Mouse (Mus musculus): ENCODE measurements around the gene Ubap2.
A peak's percentile ranks its signal among the peaks of the same experiment; 100 is the strongest.

Gene Ubap2

DNA sequence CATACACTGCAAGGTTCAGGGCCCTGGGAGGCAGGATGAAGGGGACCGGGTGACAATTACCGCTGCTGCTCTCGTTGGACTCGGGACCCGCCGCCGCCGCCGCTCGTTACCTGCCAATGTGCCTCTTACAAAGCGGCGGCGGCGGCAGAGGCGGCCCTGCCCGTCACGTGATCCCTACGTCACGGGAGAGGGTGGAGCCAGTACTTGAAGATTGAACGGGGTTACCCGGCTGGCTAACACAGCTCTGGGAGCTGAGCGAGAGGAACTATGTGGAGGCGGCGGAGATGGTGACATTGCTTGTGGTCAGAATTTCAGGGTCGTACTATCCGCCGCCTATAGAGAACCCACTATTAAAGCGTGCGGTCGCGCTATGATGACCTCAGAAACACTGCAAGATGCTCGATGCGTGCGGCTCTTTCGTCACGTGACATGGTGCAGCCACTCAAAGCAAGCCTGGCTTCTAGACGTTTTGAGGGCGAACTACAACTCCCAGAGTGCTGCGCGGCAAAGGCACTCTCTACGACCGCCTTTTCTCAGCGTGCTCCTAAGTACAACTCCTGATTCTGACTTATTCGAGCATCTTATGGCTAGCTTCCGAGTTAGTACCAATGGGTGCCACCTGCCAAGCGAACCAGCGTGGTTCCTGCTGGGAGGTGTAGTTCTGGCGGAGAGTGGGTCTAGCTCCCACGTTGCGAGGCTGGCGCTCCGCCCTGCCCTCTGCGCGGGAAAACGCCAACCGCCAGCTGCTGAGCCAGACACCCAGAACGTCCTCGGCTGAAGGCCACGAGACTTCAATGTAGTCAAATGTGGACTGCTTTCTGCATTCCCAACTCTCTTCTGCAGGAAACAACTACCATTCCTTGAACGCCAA, at the start of gene Ubap2:
TSS of gene Ubap2 (minus strand) at position 165 of the 871 bp plus-strand sequence.
- peak; percentile 98 for DNase-seq (ENCODE audit: low spot score)

DNA sequence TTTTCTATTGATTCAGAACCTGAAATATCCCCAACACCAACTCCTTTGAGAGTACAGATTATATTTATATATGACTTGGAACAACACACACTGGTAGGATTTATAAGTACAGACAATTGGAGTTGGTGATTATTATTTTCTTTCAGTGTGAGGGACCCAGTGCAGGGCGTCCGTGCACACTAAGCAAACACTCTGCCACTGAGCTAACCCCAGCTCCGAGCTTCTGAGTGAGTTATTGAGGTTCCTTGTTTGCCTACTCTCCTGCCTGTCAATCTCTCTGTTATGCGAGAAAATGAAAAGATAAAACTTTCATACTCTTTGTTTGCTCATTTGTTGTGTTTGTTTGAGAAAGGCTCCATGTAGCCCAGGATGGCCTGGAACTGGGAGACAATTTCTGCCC, 46.0 kb upstream of the Ubap2 start:
- DNase-seq (ENCODE audit: low spot score) = no peak

DNA sequence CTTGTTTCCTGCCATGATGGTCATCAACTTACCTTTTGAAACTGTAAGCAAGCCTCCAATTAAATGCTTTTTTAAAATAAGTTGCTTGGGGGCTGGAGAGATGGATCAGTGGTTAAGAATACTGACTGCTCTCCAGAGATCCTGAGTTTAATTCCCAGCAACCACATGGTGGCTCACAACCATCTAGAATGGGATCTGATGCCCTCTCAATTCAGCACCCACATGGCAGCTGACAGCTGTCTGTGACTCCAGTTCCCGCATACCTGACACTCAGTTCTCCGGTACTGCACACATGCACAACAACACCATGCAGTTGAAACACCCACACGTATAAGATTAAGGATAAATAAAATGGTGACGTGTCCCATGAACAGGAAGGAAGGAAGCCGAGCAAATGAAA, 43.3 kb upstream of the Ubap2 start:
- DNase-seq (ENCODE audit: low spot score) = no peak

DNA sequence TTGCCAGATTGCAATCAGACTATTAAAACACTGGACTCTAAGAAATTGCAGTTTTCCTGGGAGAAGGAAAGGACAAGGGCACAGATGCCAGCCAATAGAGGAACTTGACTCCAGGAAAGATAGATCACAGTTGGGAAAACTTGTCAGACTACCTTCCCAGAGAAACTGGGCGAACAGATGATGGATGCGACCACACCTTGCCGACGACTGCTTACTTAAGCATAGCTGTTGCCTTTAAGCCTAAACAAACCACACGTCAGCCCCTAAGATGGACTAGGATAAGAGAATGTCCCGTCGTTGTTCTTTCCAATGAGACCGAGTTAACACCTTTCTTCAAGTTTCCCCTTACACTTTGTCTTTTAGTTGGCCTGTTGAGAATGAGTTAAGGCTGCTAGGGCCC, 40.2 kb upstream of the Ubap2 start:
- DNase-seq (ENCODE audit: low spot score) = no peak

GRCm38 (mm10) chr4:41314141-41315129, 39.5 kb upstream of the Ubap2 start, which contains the start of gene Dcaf12:
Dcaf12 (minus strand) TSS chr4:41314889.
- peak; percentile 96 for DNase-seq (ENCODE audit: low spot score)

GRCm38 (mm10) chr4:41313722-41314121, 38.8 kb upstream of the Ubap2 start:
- peak; percentile 15 for DNase-seq (ENCODE audit: low spot score)

DNA sequence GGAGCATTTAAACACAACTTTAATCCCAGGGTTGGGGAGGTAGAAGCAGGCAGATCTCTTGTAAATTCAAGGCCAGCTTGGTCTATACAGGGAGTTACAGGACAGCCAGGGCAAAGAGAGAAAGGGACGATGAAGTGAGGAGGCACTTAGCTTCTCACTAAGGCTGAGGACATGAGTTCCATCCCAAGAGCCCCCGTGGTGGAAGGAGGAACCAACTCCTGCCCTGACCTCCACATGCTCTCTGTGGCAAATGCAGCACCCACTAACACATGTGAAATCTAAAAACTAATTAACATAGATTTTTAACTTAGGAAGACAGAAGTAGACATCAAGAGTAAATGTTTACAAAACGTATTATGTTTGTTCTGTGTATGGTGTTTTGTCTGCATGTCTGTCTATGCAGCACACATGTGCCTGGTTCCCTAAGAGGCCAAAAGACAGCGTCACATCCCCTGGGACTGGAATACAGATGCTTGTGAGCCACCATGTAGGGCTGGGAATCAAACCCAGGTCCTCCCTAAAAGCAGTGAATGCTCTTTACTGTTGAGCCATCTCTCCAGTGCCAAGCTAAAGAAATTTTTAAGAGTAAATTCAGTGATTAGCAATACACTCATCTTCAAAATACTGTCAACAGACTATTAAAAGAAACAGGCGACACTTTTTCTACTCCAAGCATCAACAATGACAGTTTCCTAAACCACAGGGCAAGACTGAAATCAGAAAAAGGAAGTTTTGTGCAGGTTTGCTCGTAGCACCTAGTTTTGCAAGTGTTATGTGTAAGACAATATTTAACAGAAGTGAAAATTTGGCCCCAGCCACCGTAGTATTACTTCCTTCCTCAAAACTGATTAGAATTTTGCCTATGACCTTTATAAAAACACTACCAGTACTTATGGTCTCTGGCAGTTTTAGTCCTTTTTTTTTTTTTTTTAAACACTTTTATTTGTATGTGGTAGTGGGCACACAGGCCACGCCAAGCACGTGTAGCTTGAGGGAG, 35.9 kb upstream of the Ubap2 start:
- no peak for DNase-seq (ENCODE audit: low spot score)

- DNase-seq (ENCODE audit: low spot score) = no peak
Observed at GRCm38 (mm10) chr4:41307406-41307805, 32.5 kb upstream of the Ubap2 start.

- no peak for DNase-seq (ENCODE audit: low spot score)
Observed at GRCm38 (mm10) chr4:41304302-41304701, 29.4 kb upstream of the Ubap2 start.

DNA sequence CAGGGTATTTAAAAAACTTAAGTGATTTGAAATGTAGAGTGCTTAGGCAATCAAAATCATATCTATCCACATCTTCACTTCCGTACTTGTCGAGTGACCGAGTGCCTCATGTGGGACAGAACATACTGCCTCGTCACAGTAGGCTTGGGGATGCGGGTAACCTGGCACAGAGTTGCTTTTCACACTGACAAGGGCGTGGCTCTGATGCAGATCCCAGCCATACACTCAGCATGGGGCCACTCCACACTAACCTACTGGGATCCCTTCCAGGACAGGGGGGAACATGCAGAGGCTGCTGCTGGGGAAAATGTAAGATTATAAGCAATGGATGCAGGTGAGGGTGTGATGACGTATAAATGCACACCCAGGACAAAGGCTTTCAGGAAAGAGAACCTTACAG, 28.7 kb upstream of the Ubap2 start:
- DNase-seq (ENCODE audit: low spot score) = no peak

- no peak for DNase-seq (ENCODE audit: low spot score)
Observed at GRCm38 (mm10) chr4:41298976-41299375, 24.0 kb upstream of the Ubap2 start.

- no peak for DNase-seq (ENCODE audit: low spot score)
Observed at GRCm38 (mm10) chr4:41295960-41296359, 21.0 kb upstream of the Ubap2 start.

GRCm38 (mm10) chr4:41295507-41295906, 20.6 kb upstream of the Ubap2 start:
- no peak for DNase-seq (ENCODE audit: low spot score)

- DNase-seq (ENCODE audit: low spot score) = no peak
Observed at GRCm38 (mm10) chr4:41293907-41294306, 19.0 kb upstream of the Ubap2 start.

DNA sequence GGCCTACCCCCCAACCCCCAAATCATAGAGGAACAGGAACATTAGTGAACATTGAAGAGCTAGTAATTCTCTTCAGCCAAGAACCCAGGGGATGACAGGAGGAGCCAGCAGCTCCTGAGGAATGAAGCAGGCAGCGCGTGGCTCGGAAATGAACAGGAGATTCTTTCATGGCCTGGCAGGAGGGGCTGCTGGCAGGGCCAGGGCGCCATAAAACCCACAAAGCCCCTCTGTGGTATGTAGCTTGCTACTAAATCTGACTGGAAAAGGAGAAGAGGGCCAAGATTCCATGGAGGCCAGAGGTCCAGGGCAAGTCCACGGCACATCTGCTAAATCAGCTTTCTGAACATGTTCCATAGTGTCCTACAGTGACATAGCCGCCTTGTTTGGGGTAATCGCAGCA, 14.9 kb upstream of the Ubap2 start:
- DNase-seq (ENCODE audit: low spot score) = no peak

DNA sequence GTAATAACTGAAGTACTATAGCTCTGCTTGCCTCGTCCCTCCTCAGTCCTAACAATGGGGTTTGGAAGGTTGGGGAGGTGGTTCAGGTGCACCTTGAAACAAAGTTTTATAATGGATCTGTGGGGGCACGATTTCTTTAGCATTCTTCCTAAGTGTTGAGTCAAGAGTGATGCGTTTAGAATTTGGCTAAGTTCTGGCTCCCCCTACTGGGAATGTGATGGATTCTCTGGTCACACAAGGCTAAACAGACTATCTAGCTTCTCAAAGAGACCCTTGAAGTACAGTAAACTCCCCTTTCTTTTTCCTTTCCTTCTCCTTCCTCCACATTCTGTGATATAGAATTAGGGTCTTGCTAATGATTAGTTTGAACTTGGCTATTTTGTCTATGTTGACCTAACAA, 11.5 kb upstream of the Ubap2 start:
- no peak for DNase-seq (ENCODE audit: low spot score)

- DNase-seq (ENCODE audit: low spot score) = no peak
Observed at GRCm38 (mm10) chr4:41284087-41284486, 9.1 kb upstream of the Ubap2 start.

GRCm38 (mm10) chr4:41275927-41276326, 983 bp upstream of the Ubap2 start:
- no peak for DNase-seq (ENCODE audit: low spot score)

GRCm38 (mm10) chr4:41274377-41274979, 466 bp downstream of the Ubap2 start:
- peak; percentile 88 for DNase-seq (ENCODE audit: low spot score)

DNA sequence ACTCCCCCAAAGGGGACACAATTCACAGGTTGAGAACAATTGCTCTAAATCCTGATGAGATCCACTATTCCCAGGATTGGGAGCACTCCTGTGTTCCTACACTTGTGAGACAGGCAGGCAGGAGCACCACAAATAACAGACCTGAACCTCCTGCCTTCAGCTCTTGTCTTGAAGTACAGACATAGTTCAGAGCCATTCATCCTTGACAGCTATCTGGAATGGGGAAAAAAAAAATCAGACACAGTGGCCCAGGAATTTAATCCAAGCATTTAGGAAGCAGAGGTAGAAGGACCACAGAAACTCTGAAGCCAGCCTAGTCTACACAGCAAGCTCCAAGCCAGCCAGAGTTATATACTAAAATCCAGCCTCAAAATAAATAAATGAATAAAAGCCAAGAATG, 6.8 kb downstream of the Ubap2 start:
- DNase-seq (ENCODE audit: low spot score) = no peak

- no peak for DNase-seq (ENCODE audit: low spot score)
Observed at GRCm38 (mm10) chr4:41266350-41266749, 8.6 kb downstream of the Ubap2 start.

Data from yolk sac, embryonic 10.5 days (tissue).